Mouse (Mus musculus) ES-E14 (cell line): ENCODE measurements around the gene Arhgef10l.

Source experiments
- CHD2 ChIP-seq: IDR thresholded peaks from 2 replicates; pipeline ENCODE4 v1.6.1; 2014; ENCODE audit warnings: mild to moderate bottlenecking, low read depth, low read length, inconsistent platforms
- HCFC1 ChIP-seq: IDR thresholded peaks from 2 replicates; pipeline ENCODE4 v1.6.1; 2012; ENCODE audit warnings: low read length, inconsistent platforms, borderline replicate concordance; ENCODE audit not compliant: insufficient read depth
- MAFK ChIP-seq: IDR thresholded peaks from 2 replicates; pipeline ENCODE4 v1.6.1; 2014; ENCODE audit warnings: mild to moderate bottlenecking, low read depth, low read length, inconsistent platforms; ENCODE audit not compliant: insufficient read depth
- ZC3H11A ChIP-seq: IDR thresholded peaks from 2 replicates; pipeline ENCODE4 v1.6.1; 2012; ENCODE audit warnings: low read depth, mild to moderate bottlenecking, inconsistent platforms, low read length, borderline replicate concordance
- ZNF384 ChIP-seq: IDR thresholded peaks from 2 replicates; pipeline ENCODE4 v1.6.1; 2012; ENCODE audit warnings: low read depth, low read length, inconsistent platforms

- TF ChIP-seq ZNF384 (no peak), ZC3H11A (no peak), CHD2 (no peak), MAFK (no peak), HCFC1 (no peak)
Observed at GRCm38 (mm10) chr4:140610841-140611609, 54.8 kb downstream of the Arhgef10l start.
